Mouse (Mus musculus) Patski (cell line): Measurements from ENCODE around the gene Ptch2. TPM values are rescaled to one million over a fixed set of nuclear protein-coding genes. Genes with fewer than 3 reads are reported as not detected.

Experiments
- ATAC-seq: fragments of 100-300 bp; one replicate; pipeline ENCODE4 v1.8.0; 2021
- CTCF ChIA-PET: fragments of 350-600 bp; sonication (Branson Sonifier 250); formaldehyde crosslinking; loops from one replicate; lab custom pipeline; 2022; ENCODE audit warnings: inconsistent platforms; lab: Charles Lee
- POLR2A ChIA-PET: fragments of 350-600 bp; sonication (Branson Sonifier 250); formaldehyde crosslinking; loops from one replicate; lab custom pipeline; 2022; ENCODE audit warnings: antibody characterized with exemption, inconsistent platforms; lab: Charles Lee
- DNase-seq: peaks from one replicate; pipeline ENCODE4 v3.0.0-alpha.2; 2011; ENCODE audit warnings: low read depth, low spot score
- H3K27me3 ChIP-seq: fragments of 371-371 bp; one replicate; pipeline ENCODE4 v1.5.1; 2021
- CTCF ChIP-seq: fragments of 100-300 bp; IDR thresholded peaks from one replicate; pipeline ENCODE4 v1.5.1; 2021
- in situ Hi-C: fragments of 300-500 bp; cut with MboI; formaldehyde crosslinking; loops from 3 replicates; pipeline ENCODE4 v1.11.1; 2018; ENCODE audit warnings: low pct_unique_long_range_greater_than_20kb, mixed read lengths
- polyA plus RNA-seq: library from polyadenylated mRNA; unstranded; gene quantifications from one replicate; pipeline ENCODE4 v1.2.3, GENCODE M21; 2021

Gene Ptch2
- polyA plus RNA-seq, 1 experiment from 2014 or later = 0.23 TPM

GRCm38 (mm10) chr4:117161183-117161582 lies 65.3 kb downstream of the Ptch2 start:
- in situ Hi-C loops = no loop called here
- H3K27me3 ChIP-seq = no peaks in the 10 kb centered on the region
- TF ChIP-seq CTCF = no peak
- DNase-seq (no peak), ATAC-seq (no peak)
- CTCF ChIA-PET = interaction anchor here (1.0 to 1.7 kb wide), 4 partner anchors 8 to 86 kb away, joined by 3 to 5 read pairs (median 3); no protein-coding TSS in a partner anchor
- POLR2A ChIA-PET = no interaction called here

Other genes starting within 250 kb of the Ptch2 start
- 0.96 TPM for gene Zswim5, start 218.7 kb upstream of the Ptch2 start, polyA plus RNA-seq
- 62.3 TPM for gene Urod, start 101.7 kb upstream of the Ptch2 start, polyA plus RNA-seq
- gene Hectd3, start 100.8 kb upstream of the Ptch2 start, polyA plus RNA-seq = 14.4 TPM
- 23.1 TPM for gene Eif2b3, start 76.7 kb upstream of the Ptch2 start, polyA plus RNA-seq
- 37.2 TPM for gene Btbd19, start 29.6 kb downstream of the Ptch2 start, polyA plus RNA-seq
- gene Tctex1d4, start 30.7 kb downstream of the Ptch2 start, polyA plus RNA-seq = 0.21 TPM
- 9.7 TPM for gene Plk3, start 37.9 kb downstream of the Ptch2 start, polyA plus RNA-seq
- 289 TPM for gene Rps8, start 60.2 kb downstream of the Ptch2 start, polyA plus RNA-seq
- gene Kif2c, start 86.6 kb downstream of the Ptch2 start, polyA plus RNA-seq = 26.4 TPM
- gene Tmem53, start 155.9 kb downstream of the Ptch2 start, polyA plus RNA-seq = 10.7 TPM
- gene Armh1, start 156.1 kb downstream of the Ptch2 start, polyA plus RNA-seq = 0.05 TPM